Mouse (Mus musculus) WW6 (cell line): ENCODE data around the gene Cmbl.

Experiments
- DNase-seq: peaks from one replicate; pipeline ENCODE4 v3.0.0-alpha.2; 2013; ENCODE audit warnings: low read depth, low spot score

Cmbl gene

GRCm38 (mm10) chr15:31627277-31628154 lies 62.3 kb downstream of the Cmbl start:
- no peak for DNase-seq

GRCm38 (mm10) chr15:31628180-31628579 lies 63.0 kb downstream of the Cmbl start:
- DNase-seq = no peak

- DNase-seq = no peak
Measured at GRCm38 (mm10) chr15:31629556-31629955, 64.4 kb downstream of the Cmbl start.

GRCm38 (mm10) chr15:31631396-31631858 lies 66.2 kb downstream of the Cmbl start:
- DNase-seq = no peak

GRCm38 (mm10) chr15:31632478-31632877 lies 67.3 kb downstream of the Cmbl start:
- DNase-seq = no peak

GRCm38 (mm10) chr15:31634582-31634981 lies 69.4 kb downstream of the Cmbl start:
- no peak for DNase-seq

GRCm38 (mm10) chr15:31636091-31636595 lies 71.0 kb downstream of the Cmbl start:
- DNase-seq = no peak
